Mouse (Mus musculus): ENCODE measurements around the gene Strbp. TPM values are rescaled to one million over a fixed set of nuclear protein-coding genes. Genes with fewer than 3 reads are reported as not detected.

Strbp gene
- polyA plus RNA-seq, 1 experiment from 2014 or later = 22.5 TPM

DNA sequence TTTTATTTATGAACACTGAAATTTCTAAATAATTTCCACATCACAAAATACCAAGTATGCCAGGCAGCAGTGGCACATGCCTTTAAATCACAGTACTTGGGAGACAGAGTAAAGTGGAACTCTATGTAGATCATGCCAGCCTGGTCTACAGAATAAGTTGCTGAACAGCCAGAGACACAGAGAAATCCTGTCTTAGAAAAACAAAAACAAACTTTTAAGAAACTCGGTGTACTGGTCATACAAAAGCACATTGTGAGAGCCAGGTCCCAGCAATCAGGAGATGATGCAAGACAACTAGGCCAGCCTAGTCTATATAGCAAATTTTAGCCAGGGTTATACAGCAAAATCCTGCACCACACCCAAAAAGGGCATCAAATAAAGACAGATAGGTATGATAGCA is 52.6 kb downstream of the Strbp start:
- H3K27ac ChIP-seq (ENCODE audit: low read depth, low read length) = no peak overlapping the region
- 84% methylated on average over 1 of the region's 1 CpGs for WGBS
- H3K9me3 ChIP-seq (ENCODE audit: control insufficient read depth) = no peaks in the 10 kb centered on the region
- no peak for ATAC-seq
- H3K4me1 ChIP-seq (replicated peaks; ENCODE audit: control insufficient read depth, insufficient read depth, low read length) = no peaks in the 10 kb centered on the region
- H3K4me3 ChIP-seq (ENCODE audit: low read depth, low read length) = no peak overlapping the region
- H3K36me3 ChIP-seq (ENCODE audit: control insufficient read depth, insufficient read depth) = no peaks in the 10 kb centered on the region
- TF ChIP-seq CTCF (IDR thresholded peaks at IDR 0.05; ENCODE audit: low read depth) = no peak
- no peaks in the 10 kb centered on the region for H3K27me3 ChIP-seq (replicated peaks; ENCODE audit: control insufficient read depth, insufficient read depth, low read length)
- H3K9ac ChIP-seq (ENCODE audit: low read depth, low read length) = no peak overlapping the region
- no peak overlapping the region for H3K4me2 ChIP-seq (replicated peaks; ENCODE audit: low read depth)

- H3K9ac ChIP-seq (ENCODE audit: low read depth, low read length) = no peak overlapping the region
- WGBS = 60% methylated on average over 2 of the region's 2 CpGs
- H3K9me3 ChIP-seq (ENCODE audit: control insufficient read depth) = no peaks in the 10 kb centered on the region
- no peaks in the 10 kb centered on the region for H3K36me3 ChIP-seq (ENCODE audit: control insufficient read depth, insufficient read depth)
- TF ChIP-seq CTCF (IDR thresholded peaks at IDR 0.05; ENCODE audit: low read depth) = no peak
- no peaks in the 10 kb centered on the region for H3K27me3 ChIP-seq (replicated peaks; ENCODE audit: control insufficient read depth, insufficient read depth, low read length)
- ATAC-seq = no peak
- no peak overlapping the region for H3K4me3 ChIP-seq (ENCODE audit: low read depth, low read length)
- H3K4me1 ChIP-seq (replicated peaks; ENCODE audit: control insufficient read depth, insufficient read depth, low read length) = no peaks in the 10 kb centered on the region
- H3K4me2 ChIP-seq (replicated peaks; ENCODE audit: low read depth) = no peak overlapping the region
- H3K27ac ChIP-seq (ENCODE audit: low read depth, low read length) = no peak overlapping the region
Observed at GRCm38 (mm10) chr2:37649590-37649989, 54.1 kb downstream of the Strbp start.

DNA sequence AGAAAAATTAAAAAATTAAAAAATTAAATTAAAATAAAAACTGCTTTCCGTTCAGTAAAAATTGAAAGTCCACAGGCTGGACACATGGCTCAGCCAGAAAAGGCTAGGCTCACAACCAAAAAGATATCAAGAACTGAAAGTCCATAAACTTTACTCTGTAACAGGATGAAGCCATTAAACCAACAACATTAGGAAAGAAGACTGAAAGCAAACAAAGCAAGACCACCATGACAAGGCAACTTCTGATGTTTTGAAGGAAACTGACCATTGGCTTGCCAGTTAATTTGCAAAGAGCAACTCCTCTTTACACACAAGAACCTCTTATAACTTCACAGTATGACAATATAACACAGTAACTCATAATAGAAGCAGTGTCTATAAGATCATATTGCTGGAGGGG is 54.7 kb downstream of the Strbp start:
- H3K9ac ChIP-seq (ENCODE audit: low read depth, low read length) = no peak overlapping the region
- no peaks in the 10 kb centered on the region for H3K27me3 ChIP-seq (replicated peaks; ENCODE audit: control insufficient read depth, insufficient read depth, low read length)
- H3K36me3 ChIP-seq (ENCODE audit: control insufficient read depth, insufficient read depth) = no peaks in the 10 kb centered on the region
- no peak for ATAC-seq
- TF ChIP-seq CTCF (IDR thresholded peaks at IDR 0.05; ENCODE audit: low read depth) = no peak
- no peaks in the 10 kb centered on the region for H3K4me1 ChIP-seq (replicated peaks; ENCODE audit: control insufficient read depth, insufficient read depth, low read length)
- no peaks in the 10 kb centered on the region for H3K9me3 ChIP-seq (ENCODE audit: control insufficient read depth)
- WGBS = 93% methylated on average over 1 of the region's 1 CpGs
- H3K27ac ChIP-seq (ENCODE audit: low read depth, low read length) = no peak overlapping the region
- no peak overlapping the region for H3K4me3 ChIP-seq (ENCODE audit: low read depth, low read length)
- no peak overlapping the region for H3K4me2 ChIP-seq (replicated peaks; ENCODE audit: low read depth)

DNA sequence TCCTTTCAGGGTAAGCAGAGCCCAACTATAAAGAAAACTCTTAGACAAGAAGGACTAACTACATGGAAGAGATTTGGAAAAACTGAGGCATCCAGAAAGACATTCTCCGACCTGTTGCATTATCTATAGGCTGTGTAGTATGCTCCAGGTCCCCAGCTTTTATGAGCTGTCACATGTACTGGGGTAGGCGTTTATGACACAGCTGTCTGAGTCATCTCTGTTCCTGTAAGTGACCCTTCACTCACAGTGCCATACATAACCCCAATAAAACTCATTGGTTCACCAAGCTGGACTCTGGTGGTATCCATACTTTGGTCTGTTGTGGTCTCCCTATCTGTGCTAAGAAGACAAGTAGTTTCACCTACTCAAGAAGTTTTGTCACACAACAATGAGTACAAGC is 80.3 kb downstream of the Strbp start:
- no peaks in the 10 kb centered on the region for H3K36me3 ChIP-seq (ENCODE audit: control insufficient read depth, insufficient read depth)
- H3K9me3 ChIP-seq (ENCODE audit: control insufficient read depth) = no peaks in the 10 kb centered on the region
- ATAC-seq = peak; percentile 86
- no peak overlapping the region for H3K4me2 ChIP-seq (replicated peaks; ENCODE audit: low read depth)
- no peaks in the 10 kb centered on the region for H3K27me3 ChIP-seq (replicated peaks; ENCODE audit: control insufficient read depth, insufficient read depth, low read length)
- H3K4me3 ChIP-seq (ENCODE audit: low read depth, low read length) = no peak overlapping the region
- H3K4me1 ChIP-seq (replicated peaks; ENCODE audit: control insufficient read depth, insufficient read depth, low read length) = no peaks in the 10 kb centered on the region
- H3K9ac ChIP-seq (ENCODE audit: low read depth, low read length) = no peak overlapping the region
- peak overlapping the region; percentile 60; the same call in 1 of the 2 replicates for H3K27ac ChIP-seq (ENCODE audit: low read depth, low read length)
- 43% methylated on average over 2 of the region's 2 CpGs for WGBS
- no peak for TF ChIP-seq CTCF (IDR thresholded peaks at IDR 0.05; ENCODE audit: low read depth)

GRCm38 (mm10) chr2:37587919-37588318 is 115.7 kb downstream of the Strbp start:
- Histone ChIP-seq H3K4me2 (replicated peaks; ENCODE audit: low read depth) (no peak overlapping the region), H3K9ac (ENCODE audit: low read depth, low read length) (no peak overlapping the region), H3K4me1 (replicated peaks; ENCODE audit: control insufficient read depth, insufficient read depth, low read length) (no peaks in the 10 kb centered on the region), H3K36me3 (ENCODE audit: control insufficient read depth, insufficient read depth) (peaks cover 8% of the 10 kb centered on the region; the same call in 1 of the 2 replicates), H3K27ac (ENCODE audit: low read depth, low read length) (no peak overlapping the region), H3K27me3 (replicated peaks; ENCODE audit: control insufficient read depth, insufficient read depth, low read length) (no peaks in the 10 kb centered on the region), H3K4me3 (ENCODE audit: low read depth, low read length) (no peak overlapping the region), H3K9me3 (ENCODE audit: control insufficient read depth) (no peaks in the 10 kb centered on the region)
- no peak for ATAC-seq
- no peak for TF ChIP-seq CTCF (IDR thresholded peaks at IDR 0.05; ENCODE audit: low read depth)

DNA sequence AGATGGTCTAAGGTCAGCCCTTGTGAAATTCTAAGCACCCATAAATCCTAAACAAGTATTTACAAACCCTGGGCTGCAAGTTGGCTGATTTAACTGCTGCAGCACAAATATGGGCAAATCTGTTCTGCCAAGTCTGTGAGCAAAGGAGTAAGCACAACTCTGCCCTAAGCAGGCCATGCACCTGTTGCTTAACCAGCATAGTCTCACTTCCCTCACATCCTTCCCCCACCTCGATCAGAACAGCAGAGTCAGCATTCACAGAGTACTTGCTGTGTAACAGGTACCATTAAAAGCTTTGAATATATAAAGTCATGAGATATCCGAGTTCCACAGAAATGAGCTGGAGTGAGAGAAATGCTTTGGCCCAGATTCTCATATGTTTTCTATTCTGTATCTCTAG is 125.5 kb downstream of the Strbp start:
- H3K4me3 ChIP-seq (ENCODE audit: low read depth, low read length) = no peak overlapping the region
- H3K4me2 ChIP-seq (replicated peaks; ENCODE audit: low read depth) = no peak overlapping the region
- H3K4me1 ChIP-seq (replicated peaks; ENCODE audit: control insufficient read depth, insufficient read depth, low read length) = no peaks in the 10 kb centered on the region
- no peak overlapping the region for H3K9ac ChIP-seq (ENCODE audit: low read depth, low read length)
- H3K27me3 ChIP-seq (replicated peaks; ENCODE audit: control insufficient read depth, insufficient read depth, low read length) = no peaks in the 10 kb centered on the region
- H3K36me3 ChIP-seq (ENCODE audit: control insufficient read depth, insufficient read depth) = no peaks in the 10 kb centered on the region
- TF ChIP-seq CTCF (IDR thresholded peaks at IDR 0.05; ENCODE audit: low read depth) = no peak
- 72% methylated on average over 2 of the region's 2 CpGs for WGBS
- ATAC-seq = no peak
- no peak overlapping the region for H3K27ac ChIP-seq (ENCODE audit: low read depth, low read length)
- no peaks in the 10 kb centered on the region for H3K9me3 ChIP-seq (ENCODE audit: control insufficient read depth)

- Histone ChIP-seq H3K27ac (ENCODE audit: low read depth, low read length) (no peak overlapping the region), H3K4me3 (ENCODE audit: low read depth, low read length) (no peak overlapping the region), H3K36me3 (ENCODE audit: control insufficient read depth, insufficient read depth) (no peaks in the 10 kb centered on the region), H3K27me3 (replicated peaks; ENCODE audit: control insufficient read depth, insufficient read depth, low read length) (no peaks in the 10 kb centered on the region), H3K4me1 (replicated peaks; ENCODE audit: control insufficient read depth, insufficient read depth, low read length) (no peaks in the 10 kb centered on the region), H3K9me3 (ENCODE audit: control insufficient read depth) (no peaks in the 10 kb centered on the region), H3K4me2 (replicated peaks; ENCODE audit: low read depth) (no peak overlapping the region), H3K9ac (ENCODE audit: low read depth, low read length) (no peak overlapping the region)
- no peak for ATAC-seq
- WGBS = 88% methylated on average over 1 of the region's 1 CpGs
- TF ChIP-seq CTCF (IDR thresholded peaks at IDR 0.05; ENCODE audit: low read depth) = no peak
Observed at GRCm38 (mm10) chr2:37576661-37577060, 127.0 kb downstream of the Strbp start.
